Mouse (Mus musculus): ENCODE measurements at regions not wholly inside any gene's neighbourhood (a gene's known extent, or its start where the extent isn't known, plus 50 kb on each side); places are given as distances from the start of the nearest gene placed in this dataset.

GRCm38 (mm10) chr10:51843099-51843498, 165.5 kb downstream of the Rfx6 start:
- H3K4me1 ChIP-seq (ENCODE audit: control insufficient read depth, insufficient read depth, low read length), result no peaks in the 10 kb centered on the region
- H3K27ac ChIP-seq (replicated peaks; ENCODE audit: low read depth, low read length), result no peak overlapping the region
- H3K36me3 ChIP-seq (ENCODE audit: control insufficient read depth, insufficient read depth, low read length), result no peaks in the 10 kb centered on the region
- ATAC-seq (ENCODE audit: low FRiP score, low read depth), result no peak
- DNase-seq (ENCODE audit: low spot score), result no peak
- no peaks in the 10 kb centered on the region for H3K9me3 ChIP-seq (ENCODE audit: control insufficient read depth, low read length)
- no peak for TF ChIP-seq POLR2A (IDR thresholded peaks at IDR 0.05; ENCODE audit: borderline replicate concordance, extremely low read depth, insufficient read depth, insufficient read length)
- H3K9ac ChIP-seq (ENCODE audit: low read depth, low read length, severe bottlenecking), result no peak overlapping the region
- H3K27me3 ChIP-seq (ENCODE audit: control insufficient read depth, insufficient read depth, low read length), result no peaks in the 10 kb centered on the region
- H3K4me3 ChIP-seq (replicated peaks; ENCODE audit: low read length), result no peak overlapping the region
- 78% methylated on average over 1 of the region's 1 CpGs for WGBS
- H3K4me2 ChIP-seq (replicated peaks; ENCODE audit: low read depth, low read length, severe bottlenecking), result no peak overlapping the region

- Histone ChIP-seq H3K9me3 (ENCODE audit: control insufficient read depth, low read length) (no peaks in the 10 kb centered on the region), H3K4me2 (replicated peaks; ENCODE audit: low read depth, low read length, severe bottlenecking) (no peak overlapping the region), H3K27me3 (ENCODE audit: control insufficient read depth, insufficient read depth, low read length) (no peaks in the 10 kb centered on the region), H3K27ac (replicated peaks; ENCODE audit: low read depth, low read length) (no peak overlapping the region), H3K36me3 (ENCODE audit: control insufficient read depth, insufficient read depth, low read length) (no peaks in the 10 kb centered on the region), H3K4me3 (replicated peaks; ENCODE audit: low read length) (no peak overlapping the region), H3K4me1 (ENCODE audit: control insufficient read depth, insufficient read depth, low read length) (no peaks in the 10 kb centered on the region), H3K9ac (ENCODE audit: low read depth, low read length, severe bottlenecking) (no peak overlapping the region)
- WGBS, result 63% methylated on average over 4 of the region's 4 CpGs
- TF ChIP-seq POLR2A (IDR thresholded peaks at IDR 0.05; ENCODE audit: borderline replicate concordance, extremely low read depth, insufficient read depth, insufficient read length), result no peak
- ATAC-seq (ENCODE audit: low FRiP score, low read depth), result no peak
- DNase-seq (ENCODE audit: low spot score), result no peak
Measured at GRCm38 (mm10) chr10:51846287-51846686, 168.7 kb downstream of the Rfx6 start.

- H3K9me3 ChIP-seq (ENCODE audit: control insufficient read depth, low read length), result no peaks in the 10 kb centered on the region
- WGBS, result 48% methylated on average over 3 of the region's 3 CpGs
- no peak overlapping the region for H3K4me3 ChIP-seq (replicated peaks; ENCODE audit: low read length)
- H3K4me1 ChIP-seq (ENCODE audit: control insufficient read depth, insufficient read depth, low read length), result no peaks in the 10 kb centered on the region
- peak; percentile 49 for DNase-seq (ENCODE audit: low spot score)
- H3K27ac ChIP-seq (replicated peaks; ENCODE audit: low read depth, low read length), result no peak overlapping the region
- peak; percentile 84 for ATAC-seq (ENCODE audit: low FRiP score, low read depth)
- H3K27me3 ChIP-seq (ENCODE audit: control insufficient read depth, insufficient read depth, low read length), result no peaks in the 10 kb centered on the region
- no peak overlapping the region for H3K4me2 ChIP-seq (replicated peaks; ENCODE audit: low read depth, low read length, severe bottlenecking)
- H3K9ac ChIP-seq (ENCODE audit: low read depth, low read length, severe bottlenecking), result no peak overlapping the region
- no peaks in the 10 kb centered on the region for H3K36me3 ChIP-seq (ENCODE audit: control insufficient read depth, insufficient read depth, low read length)
- TF ChIP-seq POLR2A (IDR thresholded peaks at IDR 0.05; ENCODE audit: borderline replicate concordance, extremely low read depth, insufficient read depth, insufficient read length), result no peak
Measured at GRCm38 (mm10) chr10:51869409-51869808, 152.9 kb upstream of the Vgll2 start.

GRCm38 (mm10) chr10:51911066-51911691, 111.1 kb upstream of the Vgll2 start:
- 44% methylated on average over 10 of the region's 10 CpGs for WGBS
- no peak for TF ChIP-seq POLR2A (IDR thresholded peaks at IDR 0.05; ENCODE audit: borderline replicate concordance, extremely low read depth, insufficient read depth, insufficient read length)
- no peak overlapping the region for H3K4me2 ChIP-seq (replicated peaks; ENCODE audit: low read depth, low read length, severe bottlenecking)
- no peaks in the 10 kb centered on the region for H3K4me1 ChIP-seq (ENCODE audit: control insufficient read depth, insufficient read depth, low read length)
- H3K4me3 ChIP-seq (replicated peaks; ENCODE audit: low read length), result no peak overlapping the region
- ATAC-seq (ENCODE audit: low FRiP score, low read depth), result no peak
- no peak for DNase-seq (ENCODE audit: low spot score)
- no peak overlapping the region for H3K27ac ChIP-seq (replicated peaks; ENCODE audit: low read depth, low read length)
- no peak overlapping the region for H3K9ac ChIP-seq (ENCODE audit: low read depth, low read length, severe bottlenecking)
- H3K9me3 ChIP-seq (ENCODE audit: control insufficient read depth, low read length), result no peaks in the 10 kb centered on the region
- H3K36me3 ChIP-seq (ENCODE audit: control insufficient read depth, insufficient read depth, low read length), result no peaks in the 10 kb centered on the region
- H3K27me3 ChIP-seq (ENCODE audit: control insufficient read depth, insufficient read depth, low read length), result no peaks in the 10 kb centered on the region

GRCm38 (mm10) chr10:51912096-51912495, 110.2 kb upstream of the Vgll2 start:
- no peak overlapping the region for H3K4me3 ChIP-seq (replicated peaks; ENCODE audit: low read length)
- H3K4me1 ChIP-seq (ENCODE audit: control insufficient read depth, insufficient read depth, low read length), result no peaks in the 10 kb centered on the region
- H3K4me2 ChIP-seq (replicated peaks; ENCODE audit: low read depth, low read length, severe bottlenecking), result no peak overlapping the region
- H3K36me3 ChIP-seq (ENCODE audit: control insufficient read depth, insufficient read depth, low read length), result no peaks in the 10 kb centered on the region
- 62% methylated on average over 1 of the region's 1 CpGs for WGBS
- no peak overlapping the region for H3K9ac ChIP-seq (ENCODE audit: low read depth, low read length, severe bottlenecking)
- H3K27me3 ChIP-seq (ENCODE audit: control insufficient read depth, insufficient read depth, low read length), result no peaks in the 10 kb centered on the region
- no peaks in the 10 kb centered on the region for H3K9me3 ChIP-seq (ENCODE audit: control insufficient read depth, low read length)
- no peak for ATAC-seq (ENCODE audit: low FRiP score, low read depth)
- DNase-seq (ENCODE audit: low spot score), result no peak
- no peak overlapping the region for H3K27ac ChIP-seq (replicated peaks; ENCODE audit: low read depth, low read length)
- TF ChIP-seq POLR2A (IDR thresholded peaks at IDR 0.05; ENCODE audit: borderline replicate concordance, extremely low read depth, insufficient read depth, insufficient read length), result no peak

- Histone ChIP-seq H3K27me3 (ENCODE audit: control insufficient read depth, insufficient read depth, low read length) (no peaks in the 10 kb centered on the region), H3K36me3 (ENCODE audit: control insufficient read depth, insufficient read depth, low read length) (no peaks in the 10 kb centered on the region), H3K9me3 (ENCODE audit: control insufficient read depth, low read length) (no peaks in the 10 kb centered on the region), H3K27ac (replicated peaks; ENCODE audit: low read depth, low read length) (no peak overlapping the region), H3K4me2 (replicated peaks; ENCODE audit: low read depth, low read length, severe bottlenecking) (no peak overlapping the region), H3K4me3 (replicated peaks; ENCODE audit: low read length) (no peak overlapping the region), H3K4me1 (ENCODE audit: control insufficient read depth, insufficient read depth, low read length) (peaks cover 3% of the 10 kb centered on the region), H3K9ac (ENCODE audit: low read depth, low read length, severe bottlenecking) (no peak overlapping the region)
- DNase-seq (ENCODE audit: low spot score) (no peak), ATAC-seq (ENCODE audit: low FRiP score, low read depth) (no peak)
- TF ChIP-seq POLR2A (IDR thresholded peaks at IDR 0.05; ENCODE audit: borderline replicate concordance, extremely low read depth, insufficient read depth, insufficient read length), result no peak
- WGBS, result 66% methylated on average over 2 of the region's 2 CpGs
Measured at GRCm38 (mm10) chr10:51926644-51927043, 95.7 kb upstream of the Vgll2 start.

Measured in limb, embryonic 14.5 days (tissue).